ENCODE assay signal across 9 mouse cellular contexts in genomic region chr3:69205266-69206054, GRCm38 (mm10). TPM values are rescaled to one million over a fixed set of nuclear protein-coding genes. Genes with fewer than 3 reads are reported as not detected.
DNase-seq lines count a peak whose midpoint lies in the region; ATAC-seq and TF ChIP-seq lines count a peak whose summit lies in the region.
"Had no signal": no experiment of that assay in that cellular context is flagged by ENCODE, and none has a peak within 500 bp of the region (broad histone marks: within the 10 kb centered on the region; RNA-seq: fewer than 3 reads in every experiment).

No protein-coding gene starts in this region.

- H3K4me2 ChIP-seq in kidney, embryonic 14.5 days (replicated peaks; ENCODE audit: low read depth, low read length): no peak overlapping the region; the same call in 1 of the 2 replicates
- H3K4me2 ChIP-seq in liver, embryonic 11.5 days: peak overlapping the region; percentile 18
- no peak overlapping the region for H3K4me2 ChIP-seq in stomach, postnatal 0 days (replicated peaks; ENCODE audit: low read depth)

- H3K36me3 ChIP-seq in kidney, adult 2 months (ENCODE audit: control insufficient read depth, insufficient read depth, low read length): no peaks in the 10 kb centered on the region
- no peaks in the 10 kb centered on the region for H3K36me3 ChIP-seq in kidney, embryonic 14.5 days (ENCODE audit: control insufficient read depth, insufficient read depth, low read length)
- H3K36me3 ChIP-seq in liver, embryonic 11.5 days (ENCODE audit: control insufficient read depth, insufficient read depth, low read length): no peaks in the 10 kb centered on the region
- no peaks in the 10 kb centered on the region for H3K36me3 ChIP-seq in stomach, postnatal 0 days (ENCODE audit: control insufficient read depth, insufficient read depth, low read length)

- H3K9ac ChIP-seq in kidney, embryonic 14.5 days (ENCODE audit: low read depth, low read length): no peak overlapping the region
- H3K9ac ChIP-seq in liver, embryonic 11.5 days (ENCODE audit: low read depth, low read length): no peak overlapping the region
- H3K9ac ChIP-seq in stomach, postnatal 0 days (ENCODE audit: low read length): no peak overlapping the region

- TF ChIP-seq EP300 in stomach, postnatal 0 days (optimal IDR thresholded peaks at IDR 0.05): no peak

- no peaks in the 10 kb centered on the region for H3K27me3 ChIP-seq in kidney, adult 2 months (replicated peaks; ENCODE audit: control insufficient read depth, insufficient read depth, low read length)
- no peaks in the 10 kb centered on the region for H3K27me3 ChIP-seq in kidney, embryonic 14.5 days (ENCODE audit: control insufficient read depth, insufficient read depth, low read length)
- no peaks in the 10 kb centered on the region for H3K27me3 ChIP-seq in liver, embryonic 11.5 days (replicated peaks; ENCODE audit: control insufficient read depth, insufficient read depth, low read length)
- 0 out of 2 replicates have a peak, but pooled peaks cover 2% of the 10 kb centered on the region for H3K27me3 ChIP-seq in stomach, postnatal 0 days (ENCODE audit: control insufficient read depth, insufficient read depth, low read length)

- no peak for TF ChIP-seq CTCF in kidney, adult 2 months (conservative IDR thresholded peaks at IDR 0.05; ENCODE audit: insufficient read depth, insufficient read length, low read depth, low read length)
- no peak for TF ChIP-seq CTCF in stomach, postnatal 0 days (IDR thresholded peaks at IDR 0.05; ENCODE audit: low read depth)

- 34% methylated on average over 7 of the region's 7 CpGs for WGBS in kidney, adult 2 months
- WGBS in kidney, embryonic 14.5 days: 39% methylated on average over 7 of the region's 7 CpGs
- WGBS in liver, embryonic 11.5 days: 33% methylated on average over 7 of the region's 7 CpGs
- 32% methylated on average over 7 of the region's 7 CpGs for WGBS in stomach, postnatal 0 days

- no peak overlapping the region for H3K4me3 ChIP-seq in kidney, adult 2 months (ENCODE audit: insufficient read depth, low read depth, low read length)
- H3K4me3 ChIP-seq in kidney, embryonic 14.5 days (ENCODE audit: low read length): no peak overlapping the region
- H3K4me3 ChIP-seq in liver, embryonic 11.5 days (ENCODE audit: low read depth, low read length): no peak overlapping the region
- no peak overlapping the region for H3K4me3 ChIP-seq in stomach, postnatal 0 days (ENCODE audit: low read depth, low read length)
- H3K4me3 ChIP-seq: heart, adult 2 months had no signal

- no peaks in the 10 kb centered on the region for H3K9me3 ChIP-seq in kidney, embryonic 14.5 days (ENCODE audit: control insufficient read depth, low read length)
- H3K9me3 ChIP-seq in liver, embryonic 11.5 days (ENCODE audit: control insufficient read depth, low read length): no peaks in the 10 kb centered on the region
- no peaks in the 10 kb centered on the region for H3K9me3 ChIP-seq in stomach, postnatal 0 days (ENCODE audit: control insufficient read depth, low read length)

- no peak overlapping the region for H3K27ac ChIP-seq in kidney, adult 2 months (ENCODE audit: insufficient read depth, low read depth, low read length)
- no peak overlapping the region for H3K27ac ChIP-seq in kidney, embryonic 14.5 days (ENCODE audit: low read depth, low read length)
- H3K27ac ChIP-seq in liver, embryonic 11.5 days (ENCODE audit: low read depth, low read length): no peak overlapping the region
- H3K27ac ChIP-seq in stomach, postnatal 0 days (replicated peaks): no peak overlapping the region
- H3K27ac ChIP-seq: heart, adult 2 months had no signal

- intact Hi-C loops in left cerebral cortex, postnatal 4 days (cut with DNase I): no loop called here

- H3K4me1 ChIP-seq in kidney, adult 2 months (ENCODE audit: control insufficient read depth, insufficient read depth, low read length): peaks cover 5% of the 10 kb centered on the region; the same call in 1 of the 2 replicates
- H3K4me1 ChIP-seq in kidney, embryonic 14.5 days (ENCODE audit: control insufficient read depth, insufficient read depth, low read length): peaks cover 6% of the 10 kb centered on the region; the same call in 1 of the 2 replicates
- H3K4me1 ChIP-seq in liver, embryonic 11.5 days (replicated peaks; ENCODE audit: control insufficient read depth, insufficient read depth, low read length): peaks cover 5% of the 10 kb centered on the region
- no peaks in the 10 kb centered on the region for H3K4me1 ChIP-seq in stomach, postnatal 0 days (replicated peaks; ENCODE audit: control insufficient read depth, insufficient read depth)

- ATAC-seq in kidney, embryonic 14.5 days (ENCODE audit: low FRiP score, low TSS enrichment): no peak; the same call in 1 of the 2 replicates
- ATAC-seq in liver, embryonic 11.5 days (replicated peaks; ENCODE audit: low FRiP score): no peak; the same call in 1 of the 2 replicates
- peak; percentile 49 for ATAC-seq in stomach, postnatal 0 days (ENCODE audit: low FRiP score, low TSS enrichment)
- ATAC-seq in erythroblast, adult 5-6 weeks (replicated peaks; ENCODE audit: low FRiP score, poor library complexity, severe bottlenecking): no peak

- peak; percentile 34 for DNase-seq in kidney, adult 2 months
- DNase-seq in gastrocnemius, postnatal 25 days: peak; percentile 19
- no peak for DNase-seq in liver, embryonic 11.5 days (ENCODE audit: low spot score)
- no peak for DNase-seq in stomach, postnatal 0 days (ENCODE audit: low spot score)
- no peak for DNase-seq in layer of hippocampus, postnatal 14 days (ENCODE audit: low spot score in 2 of 2)
- no peak for DNase-seq in left cerebral cortex, postnatal 4 days

- TF ChIP-seq POLR2A in kidney, adult 2 months (IDR thresholded peaks at IDR 0.05; ENCODE audit: low read depth, low read length): no peak

RNA-seq across cellular contexts. Expression of gene Arl14, which starts 16.8 kb away (rescaled TPM):
- polyA plus RNA-seq in kidney, adult 2 months (2012; rRNA removed): not detected in 2 replicates
- not detected in 2 replicates for polyA plus RNA-seq in kidney, embryonic 14.5 days (2014; fragmentation: Nextera tagmentation; extraction: Ambion mirVana)
- not detected for total RNA-seq in gastrocnemius, postnatal 25 days (2021)
- not detected in 2 replicates for polyA plus RNA-seq in liver, embryonic 11.5 days (2014; fragmentation: Nextera tagmentation; extraction: Ambion mirVana)
- polyA plus RNA-seq in stomach, postnatal 0 days (2015; fragmentation: Nextera tagmentation; extraction: Ambion mirVana): 31.5 and 39.8 TPM in 2 replicates
- not detected in 2 replicates for total RNA-seq in erythroblast, adult 5-6 weeks (2015; ENCODE audit: low replicate concordance)
- total RNA-seq in erythroblast, adult 5-6 weeks (2017; ENCODE audit: low replicate concordance): not detected in 2 replicates
- total RNA-seq in layer of hippocampus, postnatal 14 days (2021): not detected
- total RNA-seq in left cerebral cortex, postnatal 4 days (2021): not detected
- total RNA-seq: heart, adult 2 months had no signal
- polyA plus RNA-seq: heart, adult 2 months had no signal

Comparison
In these comparisons a context has a peak if more than half of its experiments do, and no peak if none do; other contexts are left out.
1. DNase-seq: peak in kidney, adult 2 months (single experiment) and gastrocnemius, postnatal 25 days (single experiment); none in liver, embryonic 11.5 days (single experiment), stomach, postnatal 0 days (single experiment), layer of hippocampus, postnatal 14 days (0 of 2) and left cerebral cortex, postnatal 4 days (single experiment).